Mouse (Mus musculus): Measurements from ENCODE around the gene Usp17lc. TPM values are rescaled to one million over a fixed set of nuclear protein-coding genes. Genes with fewer than 3 reads are reported as not detected.

Usp17lc gene
- not detected in 2 replicates for polyA plus RNA-seq (2012; rRNA removed)

DNA sequence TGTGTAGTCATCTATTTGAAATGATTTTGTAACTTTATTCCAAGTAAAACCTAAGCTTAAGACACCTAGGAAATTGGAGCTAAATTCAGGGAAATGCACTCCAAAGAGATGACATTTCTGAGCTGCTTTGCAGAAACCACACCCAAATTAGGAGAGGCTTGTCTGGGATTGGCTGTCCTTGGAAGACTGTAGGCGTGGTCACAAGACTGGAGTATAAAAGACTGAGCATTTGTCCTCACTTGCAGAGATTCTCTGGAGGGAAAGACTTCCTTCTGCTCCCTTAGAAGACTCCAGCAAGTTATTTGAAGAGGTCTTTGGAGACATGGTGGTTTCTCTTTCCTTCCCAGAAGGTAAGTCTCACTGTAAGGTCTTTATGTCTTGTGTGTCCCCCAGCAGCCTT is at the start of gene Usp17lc:
Gene Usp17lc, plus strand, starts transcription at position 301 of the 400 bp plus-strand sequence.

DNA sequence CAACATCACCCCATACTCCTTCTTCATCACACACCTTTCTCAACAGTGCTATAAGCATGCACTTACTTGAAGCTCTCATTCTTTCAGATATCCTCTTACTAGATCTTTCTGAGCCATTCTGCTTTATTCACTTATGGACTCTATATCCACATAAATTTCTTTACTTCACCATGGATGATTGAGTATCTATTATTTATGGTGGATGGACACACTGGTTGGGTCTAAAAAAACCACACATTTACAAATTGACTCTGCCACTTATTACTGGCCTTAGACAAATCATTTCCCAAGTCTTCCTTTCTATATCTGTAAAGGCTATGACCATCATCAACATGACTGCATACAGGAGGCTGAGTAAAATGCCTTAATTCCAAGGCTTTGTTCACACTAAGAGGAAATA is 28.8 kb upstream of the Usp17lc start, which contains the start of gene Olfr603:
Gene Olfr603, minus strand, starts transcription at position 101 of the 400 bp plus-strand sequence.

DNA sequence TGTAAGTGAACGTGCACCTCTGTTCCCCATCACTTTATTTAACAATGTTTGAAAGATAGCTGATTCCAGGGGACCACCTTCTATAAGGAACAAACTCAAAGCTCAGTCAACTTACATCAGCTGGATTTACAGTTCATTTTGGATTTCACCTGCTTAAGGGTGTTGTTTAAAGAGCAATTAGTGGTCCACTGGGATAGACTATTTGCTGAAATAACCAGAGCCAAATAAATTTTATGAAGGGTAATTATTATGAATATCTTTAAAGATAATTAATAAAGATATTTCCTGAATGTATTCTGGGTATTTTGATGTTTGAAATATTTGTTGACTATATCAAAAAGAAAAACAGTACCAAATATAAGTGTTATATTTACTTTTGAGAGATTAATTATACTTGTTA is 30.5 kb downstream of the Usp17lc start, which contains the start of gene Olfr605:
Gene Olfr605, minus strand, starts transcription at position 101 of the 400 bp plus-strand sequence.

DNA sequence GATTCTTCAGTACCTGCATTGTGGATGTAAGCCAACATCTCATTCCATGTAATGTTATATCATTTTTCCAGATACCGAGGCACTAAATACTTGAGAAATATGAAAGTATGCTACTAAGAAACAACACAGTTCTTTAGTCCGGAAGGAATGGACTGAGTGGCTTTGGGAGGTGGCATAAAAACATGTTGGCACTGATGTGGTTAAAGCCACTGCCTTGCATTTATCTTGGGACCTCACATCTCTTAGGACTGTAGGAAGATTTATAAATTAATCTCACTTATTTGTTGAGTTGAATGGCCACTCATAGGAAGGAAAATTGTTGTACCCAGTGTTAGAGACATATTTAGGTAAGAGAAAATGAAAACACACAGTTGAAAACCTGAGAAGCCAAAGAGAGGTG is 33.9 kb downstream of the Usp17lc start, which contains the start of gene Olfr606:
Gene Olfr606, plus strand, starts transcription at position 301 of the 400 bp plus-strand sequence.

Other genes starting within 250 kb of the Usp17lc start
- not detected in 2 replicates for gene Olfr591, start 236.7 kb upstream of the Usp17lc start, polyA plus RNA-seq (2012; rRNA removed)
- not detected in 2 replicates for gene Olfr592, start 230.3 kb upstream of the Usp17lc start, polyA plus RNA-seq (2012; rRNA removed)
- not detected in 2 replicates for gene Olfr593, start 203.2 kb upstream of the Usp17lc start, polyA plus RNA-seq (2012; rRNA removed)
- gene Olfr594, start 198.1 kb upstream of the Usp17lc start, polyA plus RNA-seq (2012; rRNA removed) = not detected in 2 replicates
- gene Usp17ld, start 162.6 kb upstream of the Usp17lc start, polyA plus RNA-seq (2012; rRNA removed) = not detected in 2 replicates
- gene Olfr596, start 109.4 kb upstream of the Usp17lc start, polyA plus RNA-seq (2012; rRNA removed) = not detected in 2 replicates
- not detected in 2 replicates for gene Olfr597, start 98.8 kb upstream of the Usp17lc start, polyA plus RNA-seq (2012; rRNA removed)
- not detected in 2 replicates for gene Olfr598, start 91.5 kb upstream of the Usp17lc start, polyA plus RNA-seq (2012; rRNA removed)
- gene Olfr599, start 79.2 kb upstream of the Usp17lc start, polyA plus RNA-seq (2012; rRNA removed) = not detected in 2 replicates
- not detected in 2 replicates for gene Olfr600, start 65.4 kb upstream of the Usp17lc start, polyA plus RNA-seq (2012; rRNA removed)
- gene Olfr601, start 52.4 kb upstream of the Usp17lc start, polyA plus RNA-seq (2012; rRNA removed) = not detected in 2 replicates
- gene Olfr603, start 28.9 kb upstream of the Usp17lc start, polyA plus RNA-seq (2012; rRNA removed) = not detected in 2 replicates
- gene Olfr605, start 30.4 kb downstream of the Usp17lc start, polyA plus RNA-seq (2012; rRNA removed) = not detected in 2 replicates
- not detected in 2 replicates for gene Olfr606, start 34.0 kb downstream of the Usp17lc start, polyA plus RNA-seq (2012; rRNA removed)
- not detected in 2 replicates for gene Olfr607, start 49.1 kb downstream of the Usp17lc start, polyA plus RNA-seq (2012; rRNA removed)
- gene Olfr608, start 54.8 kb downstream of the Usp17lc start, polyA plus RNA-seq (2012; rRNA removed) = not detected in 2 replicates
- not detected in 2 replicates for gene Olfr609, start 83.0 kb downstream of the Usp17lc start, polyA plus RNA-seq (2012; rRNA removed)
- gene Olfr610, start 97.0 kb downstream of the Usp17lc start, polyA plus RNA-seq (2012; rRNA removed) = not detected in 2 replicates
- not detected in 2 replicates for gene Olfr611, start 105.8 kb downstream of the Usp17lc start, polyA plus RNA-seq (2012; rRNA removed)
- not detected in 2 replicates for gene Olfr612, start 127.6 kb downstream of the Usp17lc start, polyA plus RNA-seq (2012; rRNA removed)
- not detected in 2 replicates for gene Olfr613, start 133.0 kb downstream of the Usp17lc start, polyA plus RNA-seq (2012; rRNA removed)
- gene Olfr615, start 141.0 kb downstream of the Usp17lc start, polyA plus RNA-seq (2012; rRNA removed) = not detected in 2 replicates
- gene Olfr616, start 154.1 kb downstream of the Usp17lc start, polyA plus RNA-seq (2012; rRNA removed) = not detected in 2 replicates
- not detected in 2 replicates for gene Olfr617, start 158.0 kb downstream of the Usp17lc start, polyA plus RNA-seq (2012; rRNA removed)
- gene Olfr618, start 175.0 kb downstream of the Usp17lc start, polyA plus RNA-seq (2012; rRNA removed) = not detected in 2 replicates
- not detected in 2 replicates for gene Olfr619, start 185.5 kb downstream of the Usp17lc start, polyA plus RNA-seq (2012; rRNA removed)
- gene Olfr620, start 197.5 kb downstream of the Usp17lc start, polyA plus RNA-seq (2012; rRNA removed) = not detected in 2 replicates
- not detected in 2 replicates for gene Olfr622, start 227.6 kb downstream of the Usp17lc start, polyA plus RNA-seq (2012; rRNA removed)
- gene Olfr623, start 248.6 kb downstream of the Usp17lc start, polyA plus RNA-seq (2012; rRNA removed) = not detected in 2 replicates

All from colon, adult 2 months (tissue).